Mouse (Mus musculus) right cerebral cortex, adult 2 months (tissue): ENCODE results near the gene Gcc1.

ENCODE experiments used
- DNase-seq, 2 experiments: peaks; one replicate each; pipeline ENCODE4 v3.0.0; 2021 to 2022; ENCODE audit warnings: low spot score in 2 of 2

Gcc1 gene

GRCm38 (mm10) chr6:28428290-28428689, at the start of gene Gcc1:
TSS of gene Gcc1 (minus strand) at chr6:28428390.
- no peak for DNase-seq

DNA sequence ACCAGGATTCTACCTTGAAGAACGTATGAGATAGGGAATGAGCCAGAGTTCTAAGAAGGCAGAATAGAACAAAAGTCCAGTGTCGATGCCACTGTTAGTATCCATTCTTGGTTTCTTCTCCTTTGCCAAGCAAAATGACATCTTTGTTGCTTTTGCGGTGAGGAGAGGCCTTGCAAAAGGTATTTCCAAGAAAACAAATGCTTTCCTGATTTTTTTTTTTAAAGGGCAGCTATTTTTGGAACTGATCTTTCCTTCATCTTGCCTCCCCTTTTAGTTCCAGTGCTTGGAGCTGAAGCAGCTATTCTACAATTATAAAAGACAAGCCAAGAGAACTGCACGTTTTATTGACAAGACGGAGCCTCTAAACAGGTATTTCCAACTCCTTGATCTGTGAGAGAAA, 46.6 kb upstream of the Gcc1 start, which contains the start of gene Snd1:
Gene Snd1, plus strand, starts transcription at position 301 of the 400 bp plus-strand sequence.
- DNase-seq, result no peak

DNA sequence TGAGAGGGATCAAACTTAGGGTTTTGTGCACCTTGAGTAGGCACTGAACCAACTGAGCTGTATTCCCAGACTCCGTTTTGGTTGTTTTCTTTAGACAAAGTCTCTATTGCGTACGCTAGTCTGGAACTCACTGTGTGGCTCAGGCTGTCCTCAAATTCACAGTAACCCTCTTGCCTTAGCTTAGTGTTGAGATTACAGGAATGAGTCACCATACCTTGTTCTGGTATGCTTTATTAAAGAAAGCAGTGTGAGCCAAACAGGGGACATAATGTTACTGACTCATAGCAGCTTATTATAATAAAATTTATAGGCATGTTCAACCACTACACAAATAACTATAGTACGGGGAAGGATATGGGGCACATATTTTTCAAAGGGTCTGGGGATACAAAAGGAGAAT, 46.0 kb upstream of the Gcc1 start:
- DNase-seq, result no peak

GRCm38 (mm10) chr6:28471284-28472035, 43.3 kb upstream of the Gcc1 start:
- DNase-seq, result no peak

- no peak for DNase-seq
These were observed 42.4 kb upstream of the Gcc1 start for GRCm38 (mm10) chr6:28470621-28471020.

DNA sequence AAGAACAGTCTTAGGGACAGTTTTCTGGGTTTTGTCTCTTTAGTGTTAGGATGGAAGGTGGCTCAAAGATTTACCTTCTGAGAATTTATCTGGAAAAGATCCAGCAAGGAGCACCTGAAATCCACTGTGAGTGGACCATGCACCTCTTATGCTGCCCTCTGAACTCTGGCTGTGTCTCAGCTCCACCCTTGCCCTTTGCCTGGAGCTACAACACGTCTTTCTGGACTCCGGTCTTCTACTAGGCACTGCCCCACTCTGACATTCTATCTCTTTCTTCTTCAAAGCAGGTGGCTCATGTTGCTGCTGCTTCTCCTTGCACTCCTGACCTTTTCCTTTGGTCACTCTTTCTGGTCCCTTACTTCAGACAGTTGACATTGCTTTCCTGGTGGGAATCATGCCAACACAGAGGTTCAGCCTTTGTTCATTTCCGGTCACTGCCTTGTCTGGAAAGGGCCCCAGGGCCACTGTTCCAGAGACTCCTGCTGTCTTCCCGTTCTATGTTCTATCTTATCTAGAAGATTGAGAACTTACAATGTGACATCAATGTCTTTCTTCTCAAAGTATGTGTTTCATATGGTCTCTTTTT, 41.9 kb upstream of the Gcc1 start:
- no peak for DNase-seq

DNA sequence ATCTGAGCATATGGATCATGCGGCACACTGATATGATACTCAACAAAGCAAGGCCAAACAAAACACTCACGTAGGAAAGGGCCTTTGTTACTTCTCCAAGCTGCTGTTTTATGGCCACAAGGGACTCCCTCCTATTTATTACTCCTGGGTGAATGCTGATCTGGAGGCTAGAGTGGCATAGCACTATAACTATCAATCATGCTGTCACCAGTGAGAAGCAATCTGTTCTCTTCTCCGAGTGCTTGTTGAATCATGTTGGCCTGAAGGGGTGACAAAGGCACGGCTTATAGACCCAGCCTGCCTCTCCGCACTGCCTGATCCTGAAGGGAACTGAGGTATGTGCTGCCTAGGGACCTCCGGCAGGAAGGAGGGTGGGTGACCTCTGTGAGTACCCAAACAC, 36.4 kb upstream of the Gcc1 start:
- no peak for DNase-seq

GRCm38 (mm10) chr6:28460534-28460933, 32.3 kb upstream of the Gcc1 start:
- peak; percentile 56 to 58 for DNase-seq

- no peak for DNase-seq
These were observed 31.1 kb upstream of the Gcc1 start for GRCm38 (mm10) chr6:28459221-28459668.

DNA sequence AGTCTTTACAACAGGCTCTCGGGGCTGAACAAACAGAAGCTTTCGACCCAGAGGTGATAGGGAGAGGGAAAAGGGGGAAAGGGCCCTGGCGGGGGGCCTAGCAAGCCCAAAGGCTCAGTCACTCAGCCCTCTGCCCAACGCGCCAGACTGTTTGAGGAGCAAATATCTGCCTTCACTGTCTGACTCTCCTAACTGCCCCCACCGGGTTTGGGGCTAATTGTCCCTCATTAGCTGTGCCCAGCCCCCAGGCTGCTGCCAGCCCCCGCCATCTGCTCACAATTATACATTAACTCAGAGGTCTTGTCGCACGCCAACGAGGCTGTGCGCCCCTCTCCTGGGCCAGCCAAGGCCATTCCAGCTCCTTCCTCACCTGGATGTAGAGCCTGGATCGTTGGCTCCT, 22.8 kb upstream of the Gcc1 start:
- no peak for DNase-seq

- DNase-seq, result no peak
These were observed 22.3 kb upstream of the Gcc1 start for GRCm38 (mm10) chr6:28450481-28450880.

GRCm38 (mm10) chr6:28449253-28449652, 21.1 kb upstream of the Gcc1 start, which contains the start of gene Pax4:
TSS of gene Pax4 (minus strand) at chr6:28449353.
- no peak for DNase-seq

DNA sequence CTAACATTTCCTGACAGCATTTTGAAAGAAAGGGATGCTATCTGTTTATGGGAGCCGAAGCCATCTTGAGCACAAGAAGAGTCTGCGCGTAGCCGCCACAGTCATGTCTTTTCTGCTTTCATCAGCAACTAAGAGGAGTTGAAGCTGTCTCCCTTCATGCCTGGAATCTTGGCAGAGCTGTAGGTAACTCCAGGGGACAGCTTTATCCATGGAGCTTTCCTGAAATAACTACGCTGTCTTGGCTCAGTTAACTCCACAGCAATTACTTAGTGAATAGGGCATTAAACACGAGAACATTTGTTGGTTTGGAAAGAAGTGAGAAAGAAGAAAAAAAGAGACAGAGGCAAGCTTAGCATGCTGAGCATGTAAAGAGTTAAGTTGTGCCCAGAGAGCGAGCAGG, 19.7 kb upstream of the Gcc1 start:
- DNase-seq, result no peak

- no peak for DNase-seq
These were observed 3.3 kb upstream of the Gcc1 start for GRCm38 (mm10) chr6:28431538-28431855.

GRCm38 (mm10) chr6:28430795-28431537, 2.8 kb upstream of the Gcc1 start:
- DNase-seq, result no peak

DNA sequence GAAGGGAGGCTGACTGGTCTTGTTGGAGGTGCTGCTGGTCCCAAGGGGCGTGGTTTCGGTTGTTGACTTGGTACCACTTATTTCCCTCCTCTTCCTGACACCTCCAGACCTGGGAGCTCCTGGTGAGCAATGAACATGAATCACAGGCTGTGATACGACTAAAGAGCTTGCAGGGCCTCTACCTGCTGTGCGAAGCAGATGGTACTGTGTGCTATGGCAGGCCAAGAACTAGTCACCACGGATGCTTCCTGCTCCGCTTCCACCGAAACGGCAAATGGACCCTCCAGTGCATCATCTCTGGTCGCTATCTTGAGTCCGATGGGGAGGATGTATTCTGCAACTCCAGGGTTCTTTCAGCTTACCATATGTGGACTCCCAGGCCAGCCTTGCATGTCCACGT, 1.7 kb upstream of the Gcc1 start:
- no peak for DNase-seq

- no peak for DNase-seq
These were observed 922 bp downstream of the Gcc1 start, which contains the start of gene Fscn3 for GRCm38 (mm10) chr6:28427096-28427839. TSS of gene Fscn3 (plus strand) at chr6:28427789.

DNA sequence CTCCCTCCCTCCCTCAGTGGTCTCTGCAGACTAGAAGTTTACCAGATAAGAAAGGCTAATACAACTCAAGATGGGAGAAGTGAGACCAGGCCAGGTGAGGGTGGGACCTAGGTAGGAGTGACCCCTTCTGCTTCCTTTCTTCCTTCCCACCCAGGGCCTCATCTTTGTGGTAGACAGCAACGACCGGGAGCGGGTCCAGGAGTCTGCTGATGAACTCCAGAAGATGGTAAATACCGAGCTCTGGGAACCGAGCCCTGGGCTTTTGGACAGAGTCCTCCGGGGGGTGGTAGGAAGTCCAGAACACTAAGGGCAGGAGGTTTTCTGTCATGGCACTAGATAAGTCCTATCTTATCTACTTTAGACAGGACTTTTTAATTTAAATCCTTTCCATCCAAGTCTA, 3.2 kb downstream of the Gcc1 start:
- DNase-seq, result no peak

DNA sequence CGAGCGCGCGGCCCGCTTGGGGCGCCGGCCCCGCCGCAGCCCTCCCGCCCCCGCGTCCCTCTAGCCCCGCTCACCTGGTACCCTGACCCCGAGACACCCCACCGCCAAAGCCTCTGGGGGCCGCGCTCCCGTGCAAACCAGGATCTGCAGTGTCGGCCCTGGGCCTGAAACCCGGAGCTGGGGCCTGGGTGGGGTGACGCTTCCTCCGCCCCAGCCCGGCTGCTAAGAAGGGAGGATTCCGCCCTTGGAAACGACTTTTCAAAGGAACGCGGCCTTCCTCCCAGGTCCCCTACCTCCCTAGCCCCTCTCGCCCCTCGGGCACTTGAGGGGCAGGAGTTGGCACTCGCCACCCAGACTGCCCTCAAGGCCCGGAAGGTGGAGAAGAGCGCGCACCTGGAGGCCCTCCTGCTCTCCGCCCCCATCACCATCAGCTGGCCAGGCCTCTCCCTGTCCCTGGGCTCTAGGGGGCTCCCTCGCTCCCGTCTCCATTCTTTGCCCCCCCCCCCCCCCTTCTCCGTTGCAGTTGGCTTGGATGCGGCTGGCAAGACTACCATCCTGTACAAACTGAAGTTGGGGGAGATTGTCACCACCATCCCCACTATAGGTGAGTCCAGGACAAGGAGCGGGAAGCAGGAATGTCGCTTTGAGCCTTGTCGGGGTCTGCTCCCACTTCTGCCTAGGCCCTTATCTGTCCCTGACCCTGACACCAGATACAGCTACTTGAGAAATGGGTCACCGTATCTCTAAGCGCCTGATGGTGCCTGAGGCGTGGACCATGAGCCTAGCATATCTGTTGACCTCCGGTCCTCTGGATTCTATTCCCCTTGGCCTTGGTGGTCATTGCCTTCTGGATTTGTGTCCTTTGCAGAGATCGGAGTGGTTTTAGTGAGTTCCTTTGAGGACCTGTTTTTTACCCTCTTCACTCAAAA, 4.2 kb downstream of the Gcc1 start:
- peak; percentile 53 to 59 for DNase-seq

GRCm38 (mm10) chr6:28423313-28423712, 4.9 kb downstream of the Gcc1 start, which contains the start of gene Arf5:
TSS of gene Arf5 (plus strand) at chr6:28423560.
- peak; percentile 90 to 91 for DNase-seq
